Mouse (Mus musculus) cerebellum, adult 2 months (tissue): ENCODE measurements around the gene Map4. TPM values are rescaled to one million over a fixed set of nuclear protein-coding genes. Genes with fewer than 3 reads are reported as not detected.
A peak's percentile ranks its signal among the peaks of the same experiment; 100 is the strongest.
"Not testable (repeated sequence)": the region's sequence is repeated elsewhere in the genome, so short reads cannot be mapped to it uniquely, and the experiment has no call there.

ENCODE experiments used
- DNase-seq, 2 experiments: peaks; one replicate each; pipeline ENCODE4 v3.0.0; 2021
- H3K27ac ChIP-seq: fragments of 200-500 bp; 2 replicates; pipeline ENCODE4 v1.5.1; 2012; ENCODE audit warnings: low read length, control low read depth, inconsistent platforms; ENCODE audit not compliant: insufficient read depth
- H3K27me3 ChIP-seq: fragments of 200-500 bp; 2 replicates; pipeline ENCODE4 v1.6.1; 2012; ENCODE audit warnings: inconsistent platforms, mild to moderate bottlenecking, low read length, moderate library complexity; ENCODE audit not compliant: control insufficient read depth, insufficient read depth
- H3K4me1 ChIP-seq: fragments of 200-500 bp; 2 replicates; pipeline ENCODE4 v1.6.1; 2011; ENCODE audit warnings: low read length; ENCODE audit not compliant: control insufficient read depth, insufficient read depth
- H3K4me3 ChIP-seq: fragments of 200-500 bp; replicated peaks from 2 replicates; pipeline ENCODE3; 2011; ENCODE audit warnings: mild to moderate bottlenecking, low read depth, low read length, control low read depth; ENCODE audit not compliant: insufficient read depth
- CTCF ChIP-seq: fragments of 200-500 bp; IDR thresholded peaks from 2 replicates; pipeline ENCODE4 v1.5.1; 2011; ENCODE audit warnings: low read depth, mild to moderate bottlenecking, control low read depth, low read length, moderate library complexity, borderline replicate concordance; ENCODE audit not compliant: insufficient read depth
- POLR2A ChIP-seq: fragments of 200-500 bp; IDR thresholded peaks from 2 replicates; pipeline ENCODE4 v1.6.1; 2011; ENCODE audit warnings: low read length, control low read depth, borderline replicate concordance; ENCODE audit not compliant: insufficient read depth
- WGBS: fragments of 180-500 bp; shearing (Covaris S2); methylation state at CpG from one replicate; pipeline ENCODE4 v1.1.7; 2018; 5-methylcytosine and 5-hydroxymethylcytosine counted together
- polyA plus RNA-seq: library from polyadenylated mRNA; depleted of rRNA; stranded (reverse); fragments of >200 nt; gene quantifications from 2 replicates; pipeline ENCODE4 v1.2.3, GENCODE M21; 2012

The Map4 gene
- polyA plus RNA-seq, 1 experiment: 576 TPM

DNA sequence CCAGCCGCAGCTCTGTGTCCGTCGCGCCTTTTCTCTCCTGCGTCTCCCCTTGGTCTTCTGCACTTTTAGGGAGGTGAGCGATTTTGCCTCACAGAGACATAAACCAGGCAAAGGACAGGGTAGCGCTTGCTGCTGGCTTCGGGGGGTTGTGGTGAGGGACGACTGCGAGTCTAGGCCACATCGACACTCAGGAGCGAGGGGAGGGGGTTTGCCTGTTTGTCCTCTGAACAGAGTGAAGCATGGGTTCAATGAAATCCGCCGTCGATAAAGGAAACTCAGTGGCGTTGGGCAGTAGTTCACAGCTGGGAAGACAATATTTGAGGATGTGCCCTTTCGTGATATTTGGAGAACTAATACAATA, 186.5 kb downstream of the Map4 start, which contains the start of gene Dhx30:
Gene Dhx30 (minus strand): TSS at position 52 of the 361 bp plus-strand sequence.
- DNase-seq: no peak
- peak within 1 kb of the TSS; percentile 87 for H3K27ac ChIP-seq
- peak within 1 kb of the TSS; percentile 92 for H3K4me3 ChIP-seq
- TF ChIP-seq CTCF (no peak), POLR2A (no peak)
- H3K27me3 ChIP-seq: no peaks in the 10 kb centered on the region
- under 1% methylated on average over 17 of the region's 17 CpGs for WGBS
- H3K4me1 ChIP-seq: peaks cover 5% of the 10 kb centered on the region

DNA sequence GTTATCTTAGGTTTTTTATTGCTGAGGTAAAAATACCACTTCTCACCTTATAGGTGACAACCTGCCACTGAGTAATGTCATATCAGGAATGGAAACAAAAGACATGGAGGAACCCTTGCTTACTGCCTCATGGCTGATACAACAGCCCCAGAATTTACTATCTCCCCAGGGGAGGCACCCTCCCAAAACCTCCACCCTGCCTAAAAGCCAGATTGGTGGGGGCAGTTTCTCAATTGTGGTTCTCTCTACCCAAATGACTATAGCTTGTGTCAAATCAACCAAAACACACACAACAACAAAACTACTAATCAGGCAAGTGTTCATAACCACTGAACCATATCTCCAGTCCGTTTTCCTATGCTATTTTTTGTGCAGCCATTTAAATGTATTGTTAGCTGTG, 187.0 kb downstream of the Map4 start:
- no peak for DNase-seq
- no peak overlapping the region for H3K27ac ChIP-seq
- no peak for TF ChIP-seq CTCF
- no peak for TF ChIP-seq POLR2A
- H3K4me3 ChIP-seq: peak overlapping the region; percentile 92
- 18% methylated on average over 1 of the region's 1 CpGs for WGBS
- no peaks in the 10 kb centered on the region for H3K27me3 ChIP-seq
- peaks cover 5% of the 10 kb centered on the region for H3K4me1 ChIP-seq

DNA sequence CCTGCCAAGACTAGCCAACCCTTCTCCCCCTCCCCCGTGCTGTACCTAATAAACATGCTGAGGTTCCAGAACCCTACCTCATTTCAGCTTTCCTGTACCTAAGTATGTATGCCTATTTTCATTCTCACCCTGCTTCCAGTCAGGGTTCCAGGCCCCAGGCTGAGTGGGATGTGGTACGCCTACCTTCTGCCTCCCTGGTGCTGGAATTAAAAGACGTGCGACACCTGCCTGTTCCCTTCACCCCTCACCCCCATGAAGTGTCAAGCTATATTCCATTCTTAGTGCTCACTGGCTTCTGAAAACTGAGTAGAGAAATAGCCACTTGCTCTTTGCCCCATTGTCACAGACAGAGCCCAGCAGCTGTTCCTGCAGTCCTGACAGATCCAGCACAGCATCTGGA, 190.2 kb downstream of the Map4 start:
- TF ChIP-seq POLR2A: no peak
- TF ChIP-seq CTCF: no peak
- Histone ChIP-seq H3K4me1 (peaks cover 5% of the 10 kb centered on the region), H3K27ac (no peak overlapping the region), H3K4me3 (no peak overlapping the region), H3K27me3 (no peaks in the 10 kb centered on the region)
- DNase-seq: no peak
- 72% methylated on average over 4 of the region's 4 CpGs for WGBS

DNA sequence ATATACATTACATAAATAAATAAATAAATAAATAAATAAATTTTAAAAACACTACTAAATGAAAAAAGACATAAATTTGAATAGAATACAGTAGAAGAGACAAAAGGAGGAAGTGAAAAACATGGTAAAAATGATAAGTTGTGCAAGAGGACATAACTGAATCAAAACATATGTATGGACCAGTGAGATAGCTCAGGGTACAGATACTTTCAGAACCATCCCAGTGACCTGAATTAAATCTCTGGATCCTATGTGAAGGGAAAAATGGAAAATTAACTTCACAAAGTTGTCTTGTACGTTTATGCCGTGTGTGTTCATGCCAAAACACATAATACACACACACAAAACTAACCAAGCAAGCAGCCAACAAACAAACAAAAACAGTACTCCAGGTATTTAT, 192.1 kb downstream of the Map4 start:
- H3K4me1 ChIP-seq: peaks cover 3% of the 10 kb centered on the region
- no peaks in the 10 kb centered on the region for H3K27me3 ChIP-seq
- no peak overlapping the region for H3K27ac ChIP-seq
- WGBS: 83% methylated on average over 2 of the region's 2 CpGs
- no peak overlapping the region for H3K4me3 ChIP-seq
- DNase-seq: no peak
- no peak for TF ChIP-seq POLR2A
- TF ChIP-seq CTCF: no peak

DNA sequence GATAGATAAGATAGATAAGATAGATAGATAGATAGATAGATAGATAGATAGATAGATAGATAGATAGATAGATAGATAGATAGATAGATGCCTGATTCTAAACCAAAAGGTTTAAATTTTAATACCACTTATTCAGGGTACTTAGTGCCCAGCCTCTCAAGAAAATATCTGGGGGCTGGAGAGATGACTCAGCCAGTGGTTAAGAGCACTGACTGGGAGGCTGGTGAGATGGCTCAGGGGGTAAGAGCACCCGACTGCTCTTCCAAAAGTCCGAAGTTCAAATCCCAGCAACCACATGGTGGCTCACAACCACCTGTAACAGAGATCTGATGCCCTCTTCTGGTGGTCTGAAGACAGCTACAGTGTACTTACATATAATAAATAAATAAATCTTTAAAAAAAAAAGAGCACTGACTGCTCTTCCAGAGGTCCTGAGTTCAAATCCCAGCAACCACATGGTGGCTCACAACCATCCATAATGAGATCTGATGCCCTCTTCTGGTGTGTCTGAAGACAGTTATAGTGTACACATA, 192.8 kb downstream of the Map4 start:
- WGBS: 55% methylated on average over 2 of the region's 2 CpGs
- DNase-seq, H3K4me1 ChIP-seq, H3K27me3 ChIP-seq, H3K4me3 ChIP-seq, H3K27ac ChIP-seq: not testable (repeated sequence)

DNA sequence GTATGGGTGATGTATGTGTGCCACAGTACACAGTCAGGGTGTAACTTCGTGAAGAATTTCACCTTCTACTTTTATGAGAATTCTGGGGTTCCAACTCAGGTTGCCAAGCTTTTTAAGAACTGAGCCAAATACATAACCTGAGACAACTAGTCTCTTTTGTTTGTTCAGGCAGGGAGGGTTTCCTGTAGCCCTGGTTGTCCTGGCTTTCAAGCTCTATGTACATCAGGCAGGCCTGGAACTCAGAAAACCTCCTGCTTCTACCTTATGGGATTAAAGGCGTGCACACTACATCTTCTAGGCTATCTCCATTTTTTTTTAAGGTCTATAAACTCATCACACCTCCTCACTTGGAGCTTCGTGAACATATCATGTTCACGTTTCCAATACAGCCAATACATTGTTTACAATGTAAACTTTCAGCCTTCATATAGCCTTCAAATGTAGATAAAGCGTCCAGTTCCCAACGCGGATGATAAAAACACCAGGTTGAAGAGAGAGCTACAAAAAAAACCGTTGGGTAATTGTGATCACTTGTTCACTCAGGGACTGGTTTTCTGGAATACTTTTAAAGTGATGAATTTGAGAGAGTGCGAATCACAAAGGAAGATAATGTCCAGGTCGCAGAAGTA, 199.8 kb downstream of the Map4 start:
- Histone ChIP-seq H3K27ac (peak overlapping the region; percentile 49; the same call in 1 of the 2 replicates), H3K4me1 (no peaks in the 10 kb centered on the region; the same call in 1 of the 2 replicates), H3K4me3 (peak overlapping the region; percentile 78), H3K27me3 (no peaks in the 10 kb centered on the region)
- 28% methylated on average over 10 of the region's 10 CpGs for WGBS
- no peak for DNase-seq
- TF ChIP-seq POLR2A: no peak
- no peak for TF ChIP-seq CTCF

DNA sequence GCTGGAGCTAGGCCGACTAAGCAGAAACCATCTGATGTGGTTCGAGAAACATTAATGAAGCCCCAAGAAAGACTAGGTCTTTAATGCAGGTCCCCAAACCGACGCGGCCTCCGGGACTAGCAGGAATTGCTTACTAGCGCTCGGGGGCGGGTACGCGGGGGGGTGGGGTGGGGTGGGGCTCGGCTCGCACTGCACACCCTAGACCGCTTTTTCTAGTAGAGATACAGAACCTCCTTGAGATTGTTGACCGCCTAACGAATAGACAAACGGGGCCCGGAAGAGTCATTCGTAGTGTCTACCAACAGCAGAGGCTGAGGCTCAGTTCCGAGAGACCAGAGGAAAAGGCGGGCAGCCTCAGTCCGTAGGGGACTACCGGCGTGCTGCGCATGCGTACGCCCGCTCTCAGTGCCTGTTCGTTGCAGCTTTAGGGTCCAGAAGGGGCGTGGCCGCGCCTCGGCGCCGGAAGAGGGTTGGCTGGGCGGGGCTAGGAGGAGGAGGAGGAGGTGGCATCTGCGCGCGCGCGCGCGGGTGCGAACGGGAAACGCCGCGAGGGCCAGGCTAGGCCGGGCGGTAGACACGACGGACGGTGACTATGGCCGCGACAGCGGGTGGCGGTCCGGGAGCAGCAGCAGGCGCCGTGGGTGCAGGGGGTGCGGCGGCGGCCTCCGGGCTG, 200.4 kb downstream of the Map4 start:
- peak overlapping the region; percentile 49 for H3K27ac ChIP-seq
- DNase-seq: peak; percentile 99
- TF ChIP-seq CTCF (no peak), POLR2A (peak; percentile 96)
- WGBS: under 1% methylated on average over 64 of the region's 64 CpGs
- peak overlapping the region; percentile 78 for H3K4me3 ChIP-seq
- H3K27me3 ChIP-seq: no peaks in the 10 kb centered on the region
- H3K4me1 ChIP-seq: no peaks in the 10 kb centered on the region; the same call in 1 of the 2 replicates

DNA sequence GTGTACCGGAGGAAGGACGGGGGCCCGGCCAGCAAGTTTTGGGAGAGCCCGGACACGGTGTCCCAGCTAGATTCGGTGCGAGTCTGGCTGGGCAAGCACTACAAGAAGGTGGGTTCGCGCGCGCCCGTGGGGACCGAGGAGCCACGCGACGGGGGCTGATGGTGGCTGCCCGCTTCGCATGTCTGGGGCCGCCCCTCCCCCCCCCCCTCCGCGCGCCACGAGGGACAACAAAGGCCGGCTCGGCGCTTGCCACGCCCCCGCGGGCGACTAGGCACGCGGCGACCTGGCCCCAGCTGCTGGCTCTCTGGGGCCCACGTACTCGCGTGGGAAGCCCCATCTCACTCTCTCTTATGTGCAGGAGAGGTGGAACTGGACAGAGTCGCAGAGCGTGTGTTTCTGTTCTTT, 200.9 kb downstream of the Map4 start:
- H3K4me1 ChIP-seq: no peaks in the 10 kb centered on the region; the same call in 1 of the 2 replicates
- DNase-seq: no peak
- no peak for TF ChIP-seq CTCF
- TF ChIP-seq POLR2A: no peak
- no peaks in the 10 kb centered on the region for H3K27me3 ChIP-seq
- WGBS: under 1% methylated on average over 34 of the region's 38 CpGs
- peak overlapping the region; percentile 23; the same call in 1 of the 2 replicates for H3K27ac ChIP-seq
- H3K4me3 ChIP-seq: peak overlapping the region; percentile 78
